Mouse (Mus musculus) heart, embryonic 15.5 days (tissue): ENCODE data around the gene Mettl7a1. TPM values are rescaled to one million over a fixed set of nuclear protein-coding genes. Genes with fewer than 3 reads are reported as not detected.
A peak's percentile ranks its signal among the peaks of the same experiment; 100 is the strongest.
"Not testable (repeated sequence)": the region's sequence is repeated elsewhere in the genome, so short reads cannot be mapped to it uniquely, and the experiment has no call there.

ENCODE experiments used
- ATAC-seq: fragments of 200-750 bp; cut with Nextera tagmentation; replicated peaks from 2 replicates; pipeline ENCODE4 v1.8.0; 2017; ENCODE audit warnings: low read depth, moderate TSS enrichment; ENCODE audit not compliant: insufficient number of reproducible peaks, insufficient read depth, low FRiP score
- H3K27ac ChIP-seq: fragments of 300-500 bp; sonication (generic); 2 replicates; pipeline ENCODE4 v1.5.1; 2015; ENCODE audit warnings: mild to moderate bottlenecking, inconsistent platforms
- H3K27me3 ChIP-seq: fragments of 300-500 bp; sonication (generic); 2 replicates; pipeline ENCODE4 v1.6.1; 2015; ENCODE audit warnings: inconsistent platforms
- H3K36me3 ChIP-seq: fragments of 300-500 bp; sonication (generic); 2 replicates; pipeline ENCODE4 v1.6.1; 2015; ENCODE audit warnings: mild to moderate bottlenecking, inconsistent platforms
- H3K4me1 ChIP-seq: fragments of 300-500 bp; sonication (generic); replicated peaks from 2 replicates; pipeline ENCODE4 v1.6.1; 2015; ENCODE audit warnings: inconsistent platforms
- H3K4me2 ChIP-seq: fragments of 300-500 bp; sonication (generic); 2 replicates; pipeline ENCODE4 v1.6.1; 2015; ENCODE audit warnings: inconsistent platforms, mild to moderate bottlenecking, moderate library complexity
- H3K4me3 ChIP-seq: fragments of 300-500 bp; sonication (generic); 2 replicates; pipeline ENCODE4 v1.5.1; 2015; ENCODE audit warnings: mild to moderate bottlenecking, inconsistent platforms
- H3K9ac ChIP-seq: fragments of 300-500 bp; sonication (generic); 2 replicates; pipeline ENCODE4 v1.6.1; 2015; ENCODE audit warnings: mild to moderate bottlenecking, inconsistent platforms
- H3K9me3 ChIP-seq: fragments of 300-500 bp; sonication (generic); replicated peaks from 2 replicates; pipeline ENCODE4 v1.6.1; 2016; ENCODE audit warnings: inconsistent platforms
- WGBS: fragments of 180-500 bp; shearing (Covaris S2); methylation state at CpG from one replicate; pipeline ENCODE4 v1.1.7; 2015; ENCODE audit warnings: mixed read lengths; 5-methylcytosine and 5-hydroxymethylcytosine counted together
- polyA plus RNA-seq: library from polyadenylated mRNA; unstranded; fragments of >200 nt; fragmentation: Nextera tagmentation; extraction: Ambion mirVana; gene quantifications from 2 replicates; pipeline ENCODE4 v1.2.1, GENCODE M21; 2015

The Mettl7a1 gene
- polyA plus RNA-seq, 1 experiment from 2014 or later = 4.2 TPM

- 0 out of 2 replicates have a peak overlapping the region, but pooled peaks have one; percentile 50 for H3K9ac ChIP-seq
- H3K36me3 ChIP-seq = no peaks in the 10 kb centered on the region
- H3K4me1 ChIP-seq = peaks cover 7% of the 10 kb centered on the region
- no peak for ATAC-seq
- H3K9me3 ChIP-seq = no peaks in the 10 kb centered on the region
- WGBS = 52% methylated on average over 8 of the region's 8 CpGs
- peak overlapping the region; percentile 79 for H3K4me2 ChIP-seq
- H3K27me3 ChIP-seq = 0 out of 2 replicates have a peak, but pooled peaks cover 6% of the 10 kb centered on the region
- H3K4me3 ChIP-seq = peak overlapping the region; percentile 65
- peak overlapping the region; percentile 79 for H3K27ac ChIP-seq
Observed at GRCm38 (mm10) chr15:100303428-100304018, 417 bp upstream of the Mettl7a1 start.

- no peaks in the 10 kb centered on the region for H3K36me3 ChIP-seq
- no peak for ATAC-seq
- no peaks in the 10 kb centered on the region for H3K9me3 ChIP-seq
- H3K4me1 ChIP-seq = peaks cover 7% of the 10 kb centered on the region
- 76% methylated on average over 2 of the region's 2 CpGs for WGBS
- no peak overlapping the region for H3K27ac ChIP-seq
- H3K4me3 ChIP-seq = no peak overlapping the region
- H3K27me3 ChIP-seq = 0 out of 2 replicates have a peak, but pooled peaks cover 6% of the 10 kb centered on the region
- no peak overlapping the region for H3K4me2 ChIP-seq
- H3K9ac ChIP-seq = no peak overlapping the region
Observed at GRCm38 (mm10) chr15:100306201-100306600, 2.3 kb downstream of the Mettl7a1 start.

GRCm38 (mm10) chr15:100307438-100308096 lies 3.6 kb downstream of the Mettl7a1 start:
- H3K27ac ChIP-seq, H3K36me3 ChIP-seq, H3K9ac ChIP-seq, H3K27me3 ChIP-seq, H3K4me2 ChIP-seq, ATAC-seq, H3K9me3 ChIP-seq, H3K4me3 ChIP-seq: not testable (repeated sequence)
- H3K4me1 ChIP-seq = peaks cover 12% of the 10 kb centered on the region
- WGBS = 35% methylated on average over 10 of the region's 11 CpGs

GRCm38 (mm10) chr15:100312346-100312745 lies 8.4 kb downstream of the Mettl7a1 start:
- H3K9me3 ChIP-seq = no peaks in the 10 kb centered on the region
- 58% methylated on average over 2 of the region's 2 CpGs for WGBS
- H3K4me2 ChIP-seq = no peak overlapping the region
- H3K27ac ChIP-seq = peak overlapping the region; percentile 21; the same call in 1 of the 2 replicates
- H3K36me3 ChIP-seq = no peaks in the 10 kb centered on the region
- ATAC-seq = no peak
- H3K9ac ChIP-seq = no peak overlapping the region
- H3K4me3 ChIP-seq = no peak overlapping the region
- no peaks in the 10 kb centered on the region for H3K27me3 ChIP-seq
- H3K4me1 ChIP-seq = peaks cover 6% of the 10 kb centered on the region; the same call in 1 of the 2 replicates

- ATAC-seq = no peak
- Histone ChIP-seq H3K4me3 (no peak overlapping the region), H3K9me3 (no peaks in the 10 kb centered on the region), H3K9ac (no peak overlapping the region), H3K27me3 (no peaks in the 10 kb centered on the region), H3K4me2 (no peak overlapping the region), H3K4me1 (peaks cover 6% of the 10 kb centered on the region; the same call in 1 of the 2 replicates), H3K27ac (no peak overlapping the region), H3K36me3 (no peaks in the 10 kb centered on the region)
- 91% methylated on average over 5 of the region's 5 CpGs for whole genome bisulfite sequencing
Observed at GRCm38 (mm10) chr15:100314448-100315145, 10.7 kb downstream of the Mettl7a1 start.

- not testable (repeated sequence) for H3K9me3 ChIP-seq, H3K4me3 ChIP-seq, H3K9ac ChIP-seq, H3K27me3 ChIP-seq, H3K4me1 ChIP-seq, H3K4me2 ChIP-seq, H3K36me3 ChIP-seq, H3K27ac ChIP-seq, ATAC-seq
- 65% methylated on average over 4 of the region's 4 CpGs for WGBS
Observed at GRCm38 (mm10) chr15:100318014-100318671, 14.2 kb downstream of the Mettl7a1 start.

- H3K27me3 ChIP-seq = no peaks in the 10 kb centered on the region
- no peak for ATAC-seq
- WGBS = 87% methylated on average over 1 of the region's 1 CpGs
- no peak overlapping the region for H3K4me3 ChIP-seq
- H3K9me3 ChIP-seq = no peaks in the 10 kb centered on the region
- H3K4me2 ChIP-seq = no peak overlapping the region
- no peaks in the 10 kb centered on the region for H3K36me3 ChIP-seq
- peaks cover 3% of the 10 kb centered on the region; the same call in 1 of the 2 replicates for H3K4me1 ChIP-seq
- no peak overlapping the region for H3K27ac ChIP-seq
- H3K9ac ChIP-seq = no peak overlapping the region
Observed at GRCm38 (mm10) chr15:100319884-100320283, 15.9 kb downstream of the Mettl7a1 start.

- ATAC-seq = no peak
- Histone ChIP-seq H3K4me1 (peaks cover 3% of the 10 kb centered on the region; the same call in 1 of the 2 replicates), H3K36me3 (no peaks in the 10 kb centered on the region), H3K4me3 (no peak overlapping the region), H3K4me2 (no peak overlapping the region), H3K27me3 (no peaks in the 10 kb centered on the region), H3K9me3 (no peaks in the 10 kb centered on the region), H3K9ac (no peak overlapping the region), H3K27ac (no peak overlapping the region)
- 61% methylated on average over 9 of the region's 9 CpGs for WGBS
Observed at GRCm38 (mm10) chr15:100320295-100320905, 16.5 kb downstream of the Mettl7a1 start.

GRCm38 (mm10) chr15:100321134-100321533 lies 17.2 kb downstream of the Mettl7a1 start:
- no peak overlapping the region for H3K4me3 ChIP-seq
- no peak overlapping the region for H3K9ac ChIP-seq
- 37% methylated on average over 5 of the region's 5 CpGs for WGBS
- H3K4me1 ChIP-seq = peaks cover 3% of the 10 kb centered on the region; the same call in 1 of the 2 replicates
- no peak for ATAC-seq
- H3K27me3 ChIP-seq = no peaks in the 10 kb centered on the region
- H3K36me3 ChIP-seq = no peaks in the 10 kb centered on the region
- H3K4me2 ChIP-seq = no peak overlapping the region
- H3K27ac ChIP-seq = no peak overlapping the region
- H3K9me3 ChIP-seq = no peaks in the 10 kb centered on the region

- H3K9me3 ChIP-seq = no peaks in the 10 kb centered on the region
- 67% methylated on average over 12 of the region's 12 CpGs for WGBS
- H3K4me2 ChIP-seq = no peak overlapping the region
- peaks cover 3% of the 10 kb centered on the region; the same call in 1 of the 2 replicates for H3K4me1 ChIP-seq
- H3K27me3 ChIP-seq = no peaks in the 10 kb centered on the region
- no peak overlapping the region for H3K4me3 ChIP-seq
- no peak overlapping the region for H3K9ac ChIP-seq
- ATAC-seq = no peak
- no peak overlapping the region for H3K27ac ChIP-seq
- no peaks in the 10 kb centered on the region for H3K36me3 ChIP-seq
Observed at GRCm38 (mm10) chr15:100324021-100324591, 20.2 kb downstream of the Mettl7a1 start.
